Mouse (Mus musculus) granulocyte monocyte progenitor cell, adult 5-6 weeks (primary cell): ENCODE measurements around the gene Limch1. TPM values are rescaled to one million over a fixed set of nuclear protein-coding genes. Genes with fewer than 3 reads are reported as not detected.

Source experiments
- ATAC-seq: replicated peaks from 2 replicates; pipeline ENCODE4 v1.8.0; 2016; ENCODE audit warnings: mild to moderate bottlenecking, moderate TSS enrichment, inconsistent platforms; ENCODE audit not compliant: poor library complexity, severe bottlenecking
- total RNA-seq, 2 experiments: library from RNA; stranded (forward) in 1 of 2; stranded (reverse) in 1 of 2; fragments of 200-712, 200-1000 nt in 1 of 2; fragments of >200 nt in 1 of 2; fragmentation: Nextera tagmentation in 1 of 2; gene quantifications; 2 replicates each; pipeline ENCODE4 v1.2.3; 2014 to 2017

Limch1 gene
- total RNA-seq, 2 experiments from 2014 or later, result not detected

- no peak for ATAC-seq
These were observed 349.5 kb downstream of the Limch1 start for GRCm38 (mm10) chr5:67095153-67095552.

- no peak for ATAC-seq
These were observed 350.2 kb downstream of the Limch1 start for GRCm38 (mm10) chr5:67095651-67096377.

- no peak for ATAC-seq
These were observed 350.7 kb downstream of the Limch1 start for GRCm38 (mm10) chr5:67096378-67096771.

GRCm38 (mm10) chr5:67097106-67098050 lies 351.8 kb downstream of the Limch1 start:
- no peak for ATAC-seq

- ATAC-seq, result no peak
These were observed 352.6 kb downstream of the Limch1 start for GRCm38 (mm10) chr5:67098051-67098732.

- ATAC-seq, result no peak
These were observed 353.2 kb downstream of the Limch1 start, which contains the start of gene Phox2b for GRCm38 (mm10) chr5:67098733-67099323. Phox2b (minus strand) TSS chr5:67099301.

- ATAC-seq, result no peak
These were observed 354.0 kb downstream of the Limch1 start for GRCm38 (mm10) chr5:67099393-67100271.

GRCm38 (mm10) chr5:67100564-67101394 lies 355.2 kb downstream of the Limch1 start:
- no peak for ATAC-seq

- ATAC-seq, result no peak
These were observed 355.8 kb downstream of the Limch1 start for GRCm38 (mm10) chr5:67101395-67101760.

GRCm38 (mm10) chr5:67101793-67102600 lies 356.4 kb downstream of the Limch1 start:
- ATAC-seq, result peak; percentile 53; the same call in 1 of the 2 replicates

- ATAC-seq, result no peak
These were observed 357.4 kb downstream of the Limch1 start for GRCm38 (mm10) chr5:67103016-67103415.

GRCm38 (mm10) chr5:67106261-67106660 lies 360.6 kb downstream of the Limch1 start:
- no peak for ATAC-seq

Other genes starting within 250 kb of the Limch1 start
- gene Apbb2, start 127.0 kb upstream of the Limch1 start, total RNA-seq (2014; fragmentation: Nextera tagmentation), result 0.52 and 0.90 TPM in 2 replicates
- gene Apbb2, start 127.0 kb upstream of the Limch1 start, total RNA-seq (2017), result 0.26 and 0.31 TPM in 2 replicates
- gene Uchl1, start 69.7 kb upstream of the Limch1 start, total RNA-seq (2014; fragmentation: Nextera tagmentation), result 1.2 and 1.5 TPM in 2 replicates
- gene Uchl1, start 69.7 kb upstream of the Limch1 start, total RNA-seq (2017), result not detected in 2 replicates